In genomic region chr6:121109998-121110603, GRCm38 (mm10) we compare ENCODE assay signal across 8 mouse cellular contexts. TPM values are rescaled to one million over a fixed set of nuclear protein-coding genes. Genes with fewer than 3 reads are reported as not detected.
DNase-seq lines count a peak whose midpoint lies in the region; ATAC-seq and TF ChIP-seq lines count a peak whose summit lies in the region.

No protein-coding gene starts in this region.

- peak overlapping the region; percentile 79 for H3K4me2 ChIP-seq in heart, embryonic 15.5 days
- peak overlapping the region; percentile 91 for H3K4me2 ChIP-seq in liver, embryonic 14.5 days (ENCODE audit: low read depth)
- peak overlapping the region; percentile 89 for H3K4me2 ChIP-seq in neural tube, embryonic 11.5 days (ENCODE audit: low read depth)
- peak overlapping the region; percentile 96 for H3K4me2 ChIP-seq in stomach, postnatal 0 days (replicated peaks; ENCODE audit: low read depth)

- TF ChIP-seq EP300 in liver, embryonic 14.5 days (IDR thresholded peaks at IDR 0.05; ENCODE audit: low read depth) = peak; percentile 59
- no peak for TF ChIP-seq EP300 in stomach, postnatal 0 days (optimal IDR thresholded peaks at IDR 0.05)

- peak; percentile 95 for DNase-seq in c-Kit-negative CD71-positive TER-119-positive erythroid progenitor cells, embryonic 14.5 days (ENCODE audit: low read depth, low spot score)
- peak; percentile 93 for DNase-seq in fibroblast of lung, adult 2 months (ENCODE audit: low read depth)
- peak; percentile 92 to 97 for DNase-seq in kidney, postnatal 25 days
- DNase-seq in liver, embryonic 14.5 days (ENCODE audit: low read depth in 3 of 3, low spot score in 3 of 3) = peak; percentile 96 to 98 (median 97)
- peak; percentile 92 for DNase-seq in neural tube, embryonic 11.5 days (ENCODE audit: low spot score)
- peak; percentile 89 for DNase-seq in stomach, postnatal 0 days (ENCODE audit: low spot score)

- H3K4me1 ChIP-seq in heart, embryonic 15.5 days (replicated peaks) = peaks cover 61% of the 10 kb centered on the region
- H3K4me1 ChIP-seq in liver, embryonic 14.5 days (replicated peaks; ENCODE audit: control insufficient read depth in 2 of 2, insufficient read depth in 2 of 2, low read length in 1 of 2) = peaks cover 36 to 37% of the 10 kb centered on the region in 2 experiments
- H3K4me1 ChIP-seq in neural tube, embryonic 11.5 days (ENCODE audit: control insufficient read depth, insufficient read depth, low read length) = peaks cover 10% of the 10 kb centered on the region
- H3K4me1 ChIP-seq in stomach, postnatal 0 days (replicated peaks; ENCODE audit: control insufficient read depth, insufficient read depth) = peaks cover 5% of the 10 kb centered on the region; the same call in 1 of the 2 replicates

- 0% methylated on average over 31 of the region's 42 CpGs for WGBS in heart, embryonic 15.5 days
- WGBS in liver, embryonic 14.5 days (ENCODE audit: insufficient replicate concordance) = under 1% methylated on average over 41 of the region's 42 CpGs
- WGBS in neural tube, embryonic 11.5 days = 0% methylated on average over 23 of the region's 42 CpGs
- 1% methylated on average over 30 of the region's 42 CpGs for WGBS in stomach, postnatal 0 days

- no peak for TF ChIP-seq CTCF in liver, embryonic 14.5 days (IDR thresholded peaks at IDR 0.05; ENCODE audit: low read depth)
- TF ChIP-seq CTCF in stomach, postnatal 0 days (IDR thresholded peaks at IDR 0.05; ENCODE audit: low read depth) = no peak; the same call in 1 of the 2 replicates

- peak overlapping the region; percentile 93 for H3K27ac ChIP-seq in heart, embryonic 15.5 days
- H3K27ac ChIP-seq in liver, embryonic 14.5 days = peak overlapping the region; percentile 96
- peak overlapping the region; percentile 83 for H3K27ac ChIP-seq in neural tube, embryonic 11.5 days (ENCODE audit: low read depth, low read length)
- H3K27ac ChIP-seq in stomach, postnatal 0 days (replicated peaks) = peak overlapping the region; percentile 84

- peak; percentile 93 for ATAC-seq in CD4-positive, CD25-positive, alpha-beta regulatory T cell, adult 4 months
- peak; percentile 96 for ATAC-seq in heart, embryonic 15.5 days (replicated peaks; ENCODE audit: insufficient number of reproducible peaks, insufficient read depth, low FRiP score, low read depth)
- ATAC-seq in liver, embryonic 14.5 days (ENCODE audit: insufficient read depth) = peak; percentile 91
- peak; percentile 96 for ATAC-seq in neural tube, embryonic 11.5 days (ENCODE audit: insufficient read depth, low FRiP score, low TSS enrichment)
- ATAC-seq in stomach, postnatal 0 days (ENCODE audit: low FRiP score, low TSS enrichment) = peak; percentile 97

- H3K27me3 ChIP-seq in heart, embryonic 15.5 days = no peaks in the 10 kb centered on the region
- H3K27me3 ChIP-seq in liver, embryonic 14.5 days (ENCODE audit: control insufficient read depth, insufficient read depth, low read length) = no peaks in the 10 kb centered on the region
- H3K27me3 ChIP-seq in neural tube, embryonic 11.5 days (ENCODE audit: control insufficient read depth, insufficient read depth, low read length) = no peaks in the 10 kb centered on the region
- no peaks in the 10 kb centered on the region for H3K27me3 ChIP-seq in stomach, postnatal 0 days (ENCODE audit: control insufficient read depth, insufficient read depth, low read length)

- peak overlapping the region; percentile 93 for H3K4me3 ChIP-seq in heart, embryonic 15.5 days
- H3K4me3 ChIP-seq in liver, embryonic 14.5 days (ENCODE audit: insufficient read depth in 1 of 2, low read depth in 2 of 2, low read length in 2 of 2) = peak overlapping the region; percentile 89 to 100
- H3K4me3 ChIP-seq in neural tube, embryonic 11.5 days (ENCODE audit: low read depth, low read length) = peak overlapping the region; percentile 93
- peak overlapping the region; percentile 93 for H3K4me3 ChIP-seq in stomach, postnatal 0 days (ENCODE audit: low read depth, low read length)

- no peaks in the 10 kb centered on the region for H3K9me3 ChIP-seq in heart, embryonic 15.5 days (replicated peaks)
- H3K9me3 ChIP-seq in liver, embryonic 14.5 days (ENCODE audit: control insufficient read depth, low read length) = no peaks in the 10 kb centered on the region
- no peaks in the 10 kb centered on the region for H3K9me3 ChIP-seq in neural tube, embryonic 11.5 days (ENCODE audit: control insufficient read depth, low read length)
- H3K9me3 ChIP-seq in stomach, postnatal 0 days (ENCODE audit: control insufficient read depth, low read length) = no peaks in the 10 kb centered on the region

- H3K36me3 ChIP-seq in heart, embryonic 15.5 days = peaks cover 9% of the 10 kb centered on the region
- peaks cover 9% of the 10 kb centered on the region for H3K36me3 ChIP-seq in liver, embryonic 14.5 days (replicated peaks; ENCODE audit: control insufficient read depth, insufficient read depth, low read depth)
- no peaks in the 10 kb centered on the region for H3K36me3 ChIP-seq in neural tube, embryonic 11.5 days (ENCODE audit: control insufficient read depth, insufficient read depth, low read length)
- H3K36me3 ChIP-seq in stomach, postnatal 0 days (ENCODE audit: control insufficient read depth, insufficient read depth, low read length) = no peaks in the 10 kb centered on the region

- H3K9ac ChIP-seq in heart, embryonic 15.5 days = peak overlapping the region; percentile 98
- peak overlapping the region; percentile 99 for H3K9ac ChIP-seq in liver, embryonic 14.5 days (replicated peaks)
- peak overlapping the region; percentile 86 for H3K9ac ChIP-seq in neural tube, embryonic 11.5 days (ENCODE audit: low read length)
- H3K9ac ChIP-seq in stomach, postnatal 0 days (ENCODE audit: low read length) = peak overlapping the region; percentile 94

RNA-seq across cellular contexts. Expression of gene Mical3, which starts 20.7 kb away (rescaled TPM):
- polyA plus RNA-seq in CD4-positive, CD25-positive, alpha-beta regulatory T cell, adult 4 months (2017; shearing (Covaris generic)) = 10 to 100 TPM in 1 of 2 experiments, 1 to 10 TPM in 1; 9.9 to 11.8 TPM
- polyA plus RNA-seq in heart, embryonic 15.5 days (2015; fragmentation: Nextera tagmentation; extraction: Ambion mirVana) = 25.0 and 26.6 TPM in 2 replicates
- 6.0 and 8.1 TPM in 2 replicates for polyA plus RNA-seq in liver, embryonic 14.5 days (2012; rRNA removed)
- 9.4 and 12.8 TPM in 2 replicates for polyA plus RNA-seq in liver, embryonic 14.5 days (2014; fragmentation: Nextera tagmentation; extraction: Ambion mirVana)
- 18.4 and 19.6 TPM in 2 replicates for polyA plus RNA-seq in neural tube, embryonic 11.5 days (2014; fragmentation: Nextera tagmentation; extraction: Ambion mirVana)
- 4.1 and 4.5 TPM in 2 replicates for polyA plus RNA-seq in stomach, postnatal 0 days (2015; fragmentation: Nextera tagmentation; extraction: Ambion mirVana)

Comparison
In these comparisons a context has a peak if more than half of its experiments do, and no peak if none do; other contexts are left out.
1. Peak in every context shown above with its lines: DNase-seq, ATAC-seq, H3K4me3 ChIP-seq and H3K27ac ChIP-seq.